Mouse (Mus musculus): ENCODE measurements around the gene Unc5cl. TPM values are rescaled to one million over a fixed set of nuclear protein-coding genes. Genes with fewer than 3 reads are reported as not detected.

Gene Unc5cl
- total and polyA plus RNA-seq, 2 experiments = 0.43 TPM; not detected in 1

DNA sequence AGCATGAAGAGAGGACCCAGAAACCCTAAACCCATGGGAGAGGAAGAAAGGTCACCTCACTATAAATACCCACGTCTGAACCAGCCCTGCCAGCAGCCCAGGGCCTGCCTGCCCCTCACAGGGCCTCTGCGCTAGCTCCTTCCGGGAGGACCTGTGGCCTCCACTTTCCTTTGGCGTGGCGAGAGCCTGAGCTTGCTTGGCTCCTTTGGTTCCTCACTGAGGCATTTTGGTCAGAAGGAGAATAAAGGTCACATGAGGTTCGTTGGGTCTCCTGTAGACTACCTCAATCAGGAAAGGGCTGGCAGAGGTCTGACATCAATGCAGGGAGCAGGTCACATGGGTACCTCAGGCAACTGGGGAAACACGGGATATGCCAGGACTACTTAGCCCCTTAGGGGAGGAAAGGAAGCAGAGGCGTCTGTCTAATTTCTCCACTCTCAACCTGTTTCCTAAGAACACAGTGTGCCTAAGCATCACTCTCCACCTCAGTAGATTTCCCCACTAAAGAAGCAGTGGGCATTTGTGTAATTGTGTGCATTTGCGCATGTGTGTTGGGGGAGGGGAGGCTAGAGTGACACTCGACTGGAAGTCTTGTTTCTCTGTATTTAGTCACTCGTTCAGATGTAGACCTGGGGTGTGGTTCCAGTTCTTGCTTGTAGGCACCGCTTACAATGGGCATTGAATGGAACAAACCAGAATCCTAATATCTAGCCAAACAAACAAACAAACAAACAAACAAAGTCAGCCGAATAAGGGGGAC lies 27.5 kb upstream of the Unc5cl start:
- DNase-seq (ENCODE audit: extremely low read depth, low read depth, low spot score) = no peak
- Histone ChIP-seq H3K4me1 (ENCODE audit: control insufficient read depth, insufficient read depth, low read length) (no peaks in the 10 kb centered on the region), H3K36me3 (ENCODE audit: control insufficient read depth, insufficient read depth, low read length) (no peaks in the 10 kb centered on the region), H3K4me3 (ENCODE audit: insufficient read depth, low read depth, low read length) (no peak overlapping the region), H3K9ac (ENCODE audit: low read depth, low read length) (no peak overlapping the region), H3K27ac (replicated peaks; ENCODE audit: insufficient read depth, low read depth, low read length) (no peak overlapping the region), H3K79me2 (ENCODE audit: control insufficient read depth, insufficient read depth, low read length) (no peaks in the 10 kb centered on the region), H3K27me3 (ENCODE audit: control insufficient read depth, insufficient read depth, low read length) (no peaks in the 10 kb centered on the region)
- 83% methylated on average over 13 of the region's 13 CpGs for WGBS
- TF ChIP-seq CTCF (IDR thresholded peaks at IDR 0.05; ENCODE audit: low read depth, low read length) (no peak), POLR2A (IDR thresholded peaks at IDR 0.05; ENCODE audit: extremely low read depth, insufficient read depth, low read length) (no peak)

DNA sequence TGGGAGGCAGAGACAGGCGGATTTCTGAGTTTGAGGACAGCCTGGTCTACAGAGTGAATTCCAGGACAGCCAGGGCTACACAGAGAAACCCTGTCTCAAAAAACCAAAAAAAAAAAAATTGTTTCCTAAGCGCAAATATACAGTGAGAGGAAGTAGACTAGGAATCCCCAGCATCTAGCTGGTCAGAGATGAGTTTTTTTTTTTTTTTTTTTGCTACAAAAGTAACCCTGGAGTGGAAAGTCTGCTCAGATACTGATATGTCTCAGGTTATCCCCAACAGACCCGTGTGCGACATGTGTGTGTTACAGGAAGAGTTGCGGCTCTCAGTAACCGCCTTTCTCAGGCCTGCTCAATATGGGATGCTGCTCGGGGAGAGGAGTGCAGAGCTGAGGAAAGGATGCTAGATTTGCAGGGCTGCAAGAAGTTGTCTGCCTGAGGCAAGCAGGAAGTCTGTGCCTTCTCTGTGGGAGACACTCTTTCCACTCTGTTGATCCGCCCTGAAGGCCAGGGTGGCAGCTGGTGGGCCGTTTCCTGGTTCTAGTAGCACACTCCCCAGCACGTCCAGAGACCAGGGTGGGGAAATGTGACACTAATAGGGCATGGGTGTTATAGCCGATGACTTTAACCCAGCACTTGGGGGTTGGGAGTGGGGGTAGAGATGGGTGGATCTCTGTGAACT lies 26.7 kb upstream of the Unc5cl start:
- no peak overlapping the region for H3K27ac ChIP-seq (replicated peaks; ENCODE audit: insufficient read depth, low read depth, low read length)
- H3K4me3 ChIP-seq (ENCODE audit: insufficient read depth, low read depth, low read length) = no peak overlapping the region
- H3K4me1 ChIP-seq (ENCODE audit: control insufficient read depth, insufficient read depth, low read length) = no peaks in the 10 kb centered on the region
- DNase-seq (ENCODE audit: extremely low read depth, low read depth, low spot score) = no peak
- no peak overlapping the region for H3K9ac ChIP-seq (ENCODE audit: low read depth, low read length)
- no peaks in the 10 kb centered on the region for H3K27me3 ChIP-seq (ENCODE audit: control insufficient read depth, insufficient read depth, low read length)
- H3K79me2 ChIP-seq (ENCODE audit: control insufficient read depth, insufficient read depth, low read length) = no peaks in the 10 kb centered on the region
- H3K36me3 ChIP-seq (ENCODE audit: control insufficient read depth, insufficient read depth, low read length) = no peaks in the 10 kb centered on the region
- TF ChIP-seq CTCF (IDR thresholded peaks at IDR 0.05; ENCODE audit: low read depth, low read length) (no peak), POLR2A (IDR thresholded peaks at IDR 0.05; ENCODE audit: extremely low read depth, insufficient read depth, low read length) (no peak)
- WGBS = 74% methylated on average over 11 of the region's 11 CpGs

DNA sequence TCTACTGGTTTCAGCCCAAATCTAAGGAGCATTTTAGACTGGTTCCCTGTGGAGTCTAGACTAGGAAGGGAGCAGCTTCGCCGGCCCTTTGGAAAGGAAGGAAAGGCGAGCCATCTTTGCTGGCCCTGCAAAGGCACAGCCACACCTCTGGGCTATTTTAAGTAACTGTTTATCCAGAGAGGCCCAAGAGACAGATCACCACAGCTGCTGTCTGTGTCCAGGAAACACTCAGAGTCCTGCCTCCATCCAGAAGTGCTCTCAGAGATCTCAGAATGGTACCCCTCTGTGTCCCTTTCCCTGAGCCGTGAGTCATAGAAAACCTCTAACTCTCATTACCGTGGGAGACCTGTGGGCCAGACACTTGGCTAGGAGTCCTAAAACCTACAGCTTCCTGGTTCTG lies 24.3 kb upstream of the Unc5cl start:
- DNase-seq (ENCODE audit: extremely low read depth, low read depth, low spot score) = no peak
- no peak overlapping the region for H3K9ac ChIP-seq (ENCODE audit: low read depth, low read length)
- 74% methylated on average over 5 of the region's 5 CpGs for WGBS
- H3K4me3 ChIP-seq (ENCODE audit: insufficient read depth, low read depth, low read length) = no peak overlapping the region
- no peaks in the 10 kb centered on the region for H3K79me2 ChIP-seq (ENCODE audit: control insufficient read depth, insufficient read depth, low read length)
- no peaks in the 10 kb centered on the region for H3K4me1 ChIP-seq (ENCODE audit: control insufficient read depth, insufficient read depth, low read length)
- TF ChIP-seq CTCF (IDR thresholded peaks at IDR 0.05; ENCODE audit: low read depth, low read length) = no peak
- H3K27ac ChIP-seq (replicated peaks; ENCODE audit: insufficient read depth, low read depth, low read length) = no peak overlapping the region
- no peaks in the 10 kb centered on the region for H3K36me3 ChIP-seq (ENCODE audit: control insufficient read depth, insufficient read depth, low read length)
- no peaks in the 10 kb centered on the region for H3K27me3 ChIP-seq (ENCODE audit: control insufficient read depth, insufficient read depth, low read length)

DNA sequence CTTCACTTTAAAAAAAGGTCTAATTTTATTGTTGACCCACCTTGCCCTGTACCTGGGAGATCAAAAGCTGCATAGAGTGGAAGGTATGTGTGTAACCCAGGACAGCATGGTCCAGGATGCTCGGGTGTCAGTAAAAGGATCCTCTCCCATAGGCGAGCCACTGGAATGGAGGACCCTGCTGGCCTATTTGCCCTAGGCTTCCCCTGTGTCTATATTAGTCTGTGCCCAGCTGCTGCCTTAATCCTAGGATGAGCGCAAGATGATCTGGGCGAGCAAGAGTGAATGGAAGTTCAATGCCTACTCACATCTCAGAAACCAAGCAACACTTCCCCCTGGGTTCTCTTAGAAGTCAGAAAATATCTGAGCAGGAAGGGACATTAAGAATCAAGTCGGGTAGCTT lies 23.6 kb upstream of the Unc5cl start:
- Histone ChIP-seq H3K27me3 (ENCODE audit: control insufficient read depth, insufficient read depth, low read length) (no peaks in the 10 kb centered on the region), H3K4me3 (ENCODE audit: insufficient read depth, low read depth, low read length) (no peak overlapping the region), H3K27ac (replicated peaks; ENCODE audit: insufficient read depth, low read depth, low read length) (no peak overlapping the region), H3K36me3 (ENCODE audit: control insufficient read depth, insufficient read depth, low read length) (no peaks in the 10 kb centered on the region), H3K79me2 (ENCODE audit: control insufficient read depth, insufficient read depth, low read length) (no peaks in the 10 kb centered on the region), H3K4me1 (ENCODE audit: control insufficient read depth, insufficient read depth, low read length) (no peaks in the 10 kb centered on the region), H3K9ac (ENCODE audit: low read depth, low read length) (no peak overlapping the region)
- TF ChIP-seq POLR2A (IDR thresholded peaks at IDR 0.05; ENCODE audit: extremely low read depth, insufficient read depth, low read length) (no peak), CTCF (IDR thresholded peaks at IDR 0.05; ENCODE audit: low read depth, low read length) (no peak)
- WGBS = 75% methylated on average over 5 of the region's 5 CpGs
- DNase-seq (ENCODE audit: extremely low read depth, low read depth, low spot score) = no peak

DNA sequence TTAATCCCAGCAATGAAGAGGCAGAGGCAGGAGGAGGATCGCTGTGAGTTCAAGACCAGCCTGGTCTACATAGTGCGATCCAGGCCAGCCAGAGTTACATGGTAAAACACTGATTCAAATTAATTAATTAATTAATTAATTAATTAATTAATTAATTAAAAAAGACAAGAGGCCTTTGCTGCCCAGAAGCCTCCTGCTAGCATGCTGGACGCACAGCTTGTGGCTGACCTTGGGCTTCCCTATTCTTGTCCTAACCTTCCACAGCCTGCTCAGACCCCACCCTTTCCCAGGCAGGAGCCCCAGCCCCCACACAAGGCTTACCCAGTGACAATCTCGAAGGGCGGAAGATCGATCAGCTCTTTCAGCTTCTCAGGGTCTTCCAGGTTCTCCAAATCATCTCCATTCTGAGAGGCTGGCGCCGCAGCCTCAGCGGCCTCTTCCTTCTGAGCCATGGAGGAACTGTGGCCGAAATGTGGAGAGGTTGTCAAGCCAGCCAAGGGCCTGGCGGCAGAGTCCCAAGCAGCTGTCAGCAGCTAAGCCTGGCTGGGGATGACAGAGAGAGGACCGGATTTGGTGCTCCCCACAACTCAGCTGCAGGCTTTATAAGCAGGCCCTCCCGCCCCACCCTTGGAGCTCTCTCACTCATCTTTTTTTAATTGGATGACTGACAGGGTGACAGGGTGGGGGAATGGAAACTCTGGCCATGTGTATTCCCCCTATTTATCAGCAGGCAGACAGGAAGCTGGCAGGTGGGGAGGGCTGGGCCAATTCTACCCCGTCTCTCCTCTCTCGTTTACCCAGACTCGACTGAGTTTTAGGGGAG lies 22.3 kb upstream of the Unc5cl start, which contains the start of gene Apobec2:
Apobec2 (minus strand) TSS at position 773 of the 823 bp plus-strand sequence.
- Histone ChIP-seq H3K27me3 (ENCODE audit: control insufficient read depth, insufficient read depth, low read length) (no peaks in the 10 kb centered on the region), H3K4me1 (ENCODE audit: control insufficient read depth, insufficient read depth, low read length) (no peaks in the 10 kb centered on the region), H3K4me3 (ENCODE audit: insufficient read depth, low read depth, low read length) (no peak within 1 kb of the TSS), H3K27ac (replicated peaks; ENCODE audit: insufficient read depth, low read depth, low read length) (no peak within 1 kb of the TSS), H3K36me3 (ENCODE audit: control insufficient read depth, insufficient read depth, low read length) (no peaks in the 10 kb centered on the region), H3K9ac (ENCODE audit: low read depth, low read length) (no peak within 1 kb of the TSS), H3K79me2 (ENCODE audit: control insufficient read depth, insufficient read depth, low read length) (no peaks in the 10 kb centered on the region)
- WGBS = 80% methylated on average over 16 of the region's 16 CpGs
- no peak for TF ChIP-seq POLR2A (IDR thresholded peaks at IDR 0.05; ENCODE audit: extremely low read depth, insufficient read depth, low read length)
- TF ChIP-seq CTCF (IDR thresholded peaks at IDR 0.05; ENCODE audit: low read depth, low read length) = no peak
- DNase-seq (ENCODE audit: extremely low read depth, low read depth, low spot score) = no peak

Data from liver, adult 2 months (tissue).